Comparison of ENCODE assay signal across 11 mouse cellular contexts in genomic region chr3:93052826-93053474, GRCm38 (mm10). TPM values are rescaled to one million over a fixed set of nuclear protein-coding genes. Genes with fewer than 3 reads are reported as not detected.
DNase-seq lines count a peak whose midpoint lies in the region; ATAC-seq and TF ChIP-seq lines count a peak whose summit lies in the region.
"Had no signal": no experiment of that assay in that cellular context is flagged by ENCODE, and none has a peak within 500 bp of the region (broad histone marks: within the 10 kb centered on the region; RNA-seq: fewer than 3 reads in every experiment).

No protein-coding gene starts in this region.

- WGBS in midbrain, postnatal 0 days = 55% methylated on average over 10 of the region's 10 CpGs

- peak; percentile 17 for DNase-seq in gastrocnemius, postnatal 10 days
- no peak for DNase-seq in gastrocnemius, postnatal 36 days
- DNase-seq in lung, postnatal 10 days = peak; percentile 7
- no peak for DNase-seq in lung, postnatal 4 days
- DNase-seq in adrenal gland, postnatal 36 days = peak; percentile 10 to 30
- no peak for DNase-seq in midbrain, postnatal 0 days (ENCODE audit: low spot score)
- DNase-seq in left cerebral cortex, postnatal 36 days (ENCODE audit: low spot score in 2 of 2) = no peak
- no peak for DNase-seq in thymus, postnatal 36 days

- no peaks in the 10 kb centered on the region for H3K4me1 ChIP-seq in midbrain, postnatal 0 days (ENCODE audit: insufficient read depth, low read length)

- no peaks in the 10 kb centered on the region for H3K27me3 ChIP-seq in midbrain, postnatal 0 days (ENCODE audit: insufficient read depth, low read length)

- peak; percentile 49 for TF ChIP-seq CTCF in midbrain, postnatal 0 days (IDR thresholded peaks at IDR 0.05)

- no peak overlapping the region for H3K9ac ChIP-seq in midbrain, postnatal 0 days (replicated peaks; ENCODE audit: low read length, poor library complexity, severe bottlenecking)

- no peak for ATAC-seq in midbrain, postnatal 0 days (ENCODE audit: low FRiP score)

- intact Hi-C loops in gastrocnemius, postnatal 36 days (cut with DNase I) = no loop called here
- intact Hi-C loops in left cerebral cortex, postnatal 36 days (cut with DNase I) = no loop called here

- no peak overlapping the region for H3K4me3 ChIP-seq in midbrain, postnatal 0 days (ENCODE audit: low read depth, low read length)

- H3K27ac ChIP-seq in midbrain, postnatal 0 days (ENCODE audit: low read depth, low read length) = no peak overlapping the region

- no peak overlapping the region for H3K4me2 ChIP-seq in midbrain, postnatal 0 days (ENCODE audit: low read depth, low read length, poor library complexity, severe bottlenecking)

- no peaks in the 10 kb centered on the region for H3K9me3 ChIP-seq in midbrain, postnatal 0 days (ENCODE audit: low read length)

- no peaks in the 10 kb centered on the region for H3K36me3 ChIP-seq in midbrain, postnatal 0 days (ENCODE audit: insufficient read depth, low read length)

RNA-seq across cellular contexts. Expression of gene Gm4858, which starts 15.7 kb away (rescaled TPM):
- not detected for total RNA-seq in gastrocnemius, postnatal 10 days (2021)
- total RNA-seq in gastrocnemius, postnatal 36 days (2021) = not detected
- not detected for total RNA-seq in adrenal gland, postnatal 36 days (2021)
- not detected in 2 replicates for total RNA-seq in midbrain, postnatal 0 days (2014; rRNA removed)
- polyA plus RNA-seq in midbrain, postnatal 0 days (2015; fragmentation: Nextera tagmentation; extraction: Ambion mirVana) = not detected in 2 replicates
- total RNA-seq in left cerebral cortex, postnatal 36 days (2021) = not detected
- total RNA-seq: heart, postnatal 14 days had no signal
- polyA plus RNA-seq: embryonic facial prominence, embryonic 14.5 days; lung, embryonic 16.5 days had no signal

RNA-seq across cellular contexts. Expression of gene Lce1m, which starts 34.1 kb away (rescaled TPM):
- not detected for total RNA-seq in gastrocnemius, postnatal 10 days (2021)
- not detected for total RNA-seq in gastrocnemius, postnatal 36 days (2021)
- not detected for total RNA-seq in adrenal gland, postnatal 36 days (2021)
- total RNA-seq in midbrain, postnatal 0 days (2014; rRNA removed) = 15.7 TPM in 1 of 2 replicates, not detected in the other
- polyA plus RNA-seq in midbrain, postnatal 0 days (2015; fragmentation: Nextera tagmentation; extraction: Ambion mirVana) = not detected in 2 replicates
- not detected for total RNA-seq in left cerebral cortex, postnatal 36 days (2021)
- total RNA-seq: heart, postnatal 14 days had no signal
- polyA plus RNA-seq: embryonic facial prominence, embryonic 14.5 days; lung, embryonic 16.5 days had no signal

RNA-seq across cellular contexts. Expression of gene Crct1, which starts 37.5 kb away (rescaled TPM):
- not detected for total RNA-seq in gastrocnemius, postnatal 10 days (2021)
- total RNA-seq in gastrocnemius, postnatal 36 days (2021) = not detected
- not detected for total RNA-seq in adrenal gland, postnatal 36 days (2021)
- 1.7 and 6.4 TPM in 2 replicates for total RNA-seq in midbrain, postnatal 0 days (2014; rRNA removed)
- 1.3 and 2.5 TPM in 2 replicates for polyA plus RNA-seq in midbrain, postnatal 0 days (2015; fragmentation: Nextera tagmentation; extraction: Ambion mirVana)
- not detected for total RNA-seq in left cerebral cortex, postnatal 36 days (2021)
- total RNA-seq: heart, postnatal 14 days had no signal
- polyA plus RNA-seq: lung, embryonic 16.5 days had no signal

Comparison
In these comparisons a context has a peak if more than half of its experiments do, and no peak if none do; other contexts are left out.
1. DNase-seq: peak in gastrocnemius, postnatal 10 days (single experiment), lung, postnatal 10 days (single experiment) and adrenal gland, postnatal 36 days (2 of 2); none in gastrocnemius, postnatal 36 days (0 of 2), lung, postnatal 4 days (0 of 2), midbrain, postnatal 0 days (single experiment), left cerebral cortex, postnatal 36 days (0 of 2) and thymus, postnatal 36 days (0 of 2).